Mouse (Mus musculus) right cerebral cortex, postnatal 25 days (tissue): ENCODE results near the gene Btrc.
"Not testable (repeated sequence)": the region's sequence is repeated elsewhere in the genome, so short reads cannot be mapped to it uniquely, and the experiment has no call there.

Source experiments
- DNase-seq: peaks from one replicate; pipeline ENCODE4 v3.0.0; 2022

Btrc gene

DNA sequence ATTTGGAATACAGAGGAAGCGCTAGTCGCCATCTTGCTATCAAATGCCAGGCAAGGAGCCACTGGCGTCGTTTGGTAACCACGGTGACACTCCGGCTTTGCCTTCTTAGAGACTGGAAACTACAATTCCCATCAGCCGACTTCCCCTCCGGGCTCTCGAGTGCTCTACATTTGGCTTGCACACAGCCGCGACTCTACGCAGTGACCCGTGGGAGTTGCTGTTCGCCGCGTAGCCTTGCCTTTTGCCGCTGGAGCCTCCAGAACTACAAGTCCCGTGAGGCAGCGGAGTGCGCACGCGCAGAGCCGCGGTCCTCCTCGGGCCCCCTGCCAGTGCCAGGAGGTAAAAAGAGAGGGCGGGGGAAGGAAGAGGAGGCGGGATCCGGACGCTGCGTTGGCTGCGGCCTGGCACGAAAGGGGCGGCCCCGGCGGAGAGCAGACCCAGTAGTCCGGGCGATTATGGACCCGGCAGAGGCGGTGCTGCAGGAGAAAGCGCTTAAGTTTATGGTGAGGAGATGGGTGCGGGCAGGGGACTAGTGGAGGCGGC is at the start of gene Btrc:
Gene Btrc (plus strand): TSS at position 351 of the 543 bp plus-strand sequence.
- DNase-seq: peak; percentile 100

DNA sequence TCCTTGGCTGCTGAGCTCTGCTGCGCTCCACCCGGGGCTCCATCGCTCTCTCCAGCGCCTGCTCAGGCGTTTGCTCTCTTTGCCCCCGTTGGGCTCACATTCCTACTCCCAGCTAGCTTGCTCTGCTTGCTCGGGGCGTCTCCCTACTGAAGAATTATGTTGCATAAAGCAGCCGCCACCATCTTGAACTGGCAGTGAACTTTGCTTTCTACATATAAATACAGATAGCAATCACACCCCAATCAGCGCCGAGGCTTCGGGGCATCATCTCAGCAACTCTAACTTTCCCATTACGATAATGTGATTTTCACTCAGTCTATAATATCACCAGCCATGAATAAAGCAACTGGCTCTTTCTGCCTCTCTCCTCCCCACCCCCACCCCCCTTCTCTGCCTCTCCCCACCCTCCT is 46.1 kb upstream of the Btrc start:
- DNase-seq: no peak

DNA sequence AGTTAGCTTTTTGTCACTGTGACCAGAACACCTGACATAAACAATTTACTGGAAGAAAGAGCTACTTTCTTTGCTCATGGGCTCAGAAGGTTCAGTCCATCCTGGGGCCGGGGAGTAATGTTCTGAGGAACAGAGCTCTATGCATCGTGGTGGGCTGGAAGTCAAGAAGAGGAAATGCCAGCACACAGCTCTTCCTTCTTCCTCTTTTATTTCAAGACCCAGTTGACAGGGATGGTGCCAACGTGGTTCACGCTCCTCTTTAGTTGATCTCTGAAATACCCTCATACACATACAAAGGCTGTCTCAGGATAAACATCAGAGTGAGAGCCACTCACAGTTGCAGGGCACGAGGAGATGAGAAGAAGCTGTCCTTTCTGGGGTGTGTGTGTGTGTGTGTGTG is 42.5 kb upstream of the Btrc start:
- no peak for DNase-seq

DNA sequence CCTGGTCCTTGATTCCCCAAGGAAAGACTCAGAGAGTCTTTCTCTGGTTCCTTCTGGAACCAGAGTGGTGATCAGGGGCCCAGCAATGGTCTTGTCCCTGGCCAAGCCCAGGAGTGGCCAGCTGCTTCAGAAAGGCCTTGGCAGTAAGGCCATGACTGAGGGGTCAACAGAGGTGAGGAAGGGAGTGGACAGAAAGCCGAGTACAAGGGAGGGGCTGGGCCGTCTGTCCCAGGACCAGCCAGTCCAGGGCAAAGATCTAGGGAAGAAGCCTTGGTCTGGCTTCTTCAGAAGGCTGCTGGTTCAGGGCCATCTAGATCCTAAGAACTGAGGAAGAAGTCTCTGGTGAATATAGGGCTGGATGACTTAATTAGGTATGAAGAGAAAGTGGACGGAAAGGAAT is 34.5 kb upstream of the Btrc start:
- DNase-seq: no peak

DNA sequence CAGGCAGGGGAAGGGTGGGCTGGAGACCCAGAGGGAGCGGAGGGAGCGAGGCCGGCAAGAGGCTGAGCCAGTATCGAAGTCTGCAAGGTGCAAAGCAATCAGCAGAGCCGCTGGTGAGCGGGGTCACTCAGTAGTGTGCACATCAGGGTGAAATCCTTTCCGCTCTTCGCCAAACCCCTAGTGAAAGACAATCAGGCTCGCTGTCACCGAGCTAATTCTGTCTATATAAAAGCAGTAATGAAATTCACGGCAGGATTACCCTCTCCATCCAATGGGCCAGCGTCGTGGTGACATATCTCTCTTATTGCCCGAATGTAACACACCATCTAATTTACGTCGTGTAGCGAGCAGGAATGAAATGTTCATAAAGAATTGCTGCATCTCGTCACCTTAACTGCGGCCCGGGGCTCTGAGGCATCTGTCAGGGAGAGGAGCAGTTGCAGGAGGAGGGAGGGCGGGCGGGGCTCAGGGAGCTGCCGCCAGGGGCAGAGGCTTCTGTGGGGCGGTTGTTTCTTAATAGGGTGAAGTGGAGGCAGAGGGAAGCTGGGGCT is 33.7 kb upstream of the Btrc start:
- DNase-seq: no peak

DNA sequence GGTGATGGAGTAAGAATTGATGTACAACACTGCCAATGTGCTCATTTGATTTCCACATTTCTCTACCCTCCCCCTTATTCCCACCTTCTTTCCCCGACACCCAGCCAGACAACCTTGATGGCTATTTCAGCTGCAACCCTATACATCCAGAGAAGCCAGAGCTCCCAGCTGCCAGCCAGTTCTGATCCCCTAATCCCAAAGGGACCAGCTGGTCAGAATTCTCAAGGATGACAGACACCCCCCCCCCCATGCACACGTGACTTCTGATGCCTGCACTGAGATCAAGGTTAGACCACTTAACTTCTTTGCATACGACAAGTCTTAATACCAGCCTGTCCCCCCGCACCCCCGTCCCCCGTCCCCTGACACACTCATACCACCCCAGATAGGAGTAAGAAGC is 26.8 kb upstream of the Btrc start:
- DNase-seq: no peak

DNA sequence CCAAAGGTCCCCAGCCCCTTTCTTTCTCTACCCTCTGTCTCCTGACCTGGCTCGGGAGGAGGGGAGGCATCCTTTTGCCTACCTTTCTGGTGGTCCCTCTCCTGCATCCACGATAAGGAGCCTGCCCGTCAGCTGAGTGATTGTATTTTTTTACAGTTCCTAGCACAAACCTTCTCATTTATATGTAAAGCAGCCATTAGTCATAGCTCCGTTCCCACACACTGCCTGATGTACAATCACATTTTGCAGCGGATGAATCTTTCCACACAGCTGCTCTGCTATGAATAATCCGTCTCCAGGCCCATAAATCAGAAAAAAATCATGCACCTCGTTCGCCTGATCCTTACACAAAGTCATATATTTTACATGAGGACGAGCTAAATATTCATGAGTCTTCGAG is 25.4 kb upstream of the Btrc start:
- DNase-seq: peak; percentile 65

DNA sequence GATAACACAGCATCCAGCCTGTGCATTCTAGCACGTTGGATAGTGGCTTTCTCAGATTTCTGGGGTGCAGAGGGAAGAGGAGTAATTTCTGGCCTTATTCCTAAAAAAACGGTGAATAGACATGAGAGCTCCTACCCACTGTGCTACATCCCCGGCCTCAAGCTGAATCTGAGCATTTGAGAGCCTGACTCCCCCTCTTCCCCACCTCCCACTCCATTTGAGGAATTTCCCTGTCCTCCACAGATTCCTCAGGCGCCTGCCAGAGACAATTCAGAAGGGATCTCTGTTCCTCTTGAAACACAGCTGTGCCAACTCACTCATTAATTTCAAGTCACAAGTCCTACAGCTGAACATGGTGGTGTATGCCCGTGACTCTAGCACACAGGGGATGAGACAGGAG is 19.6 kb upstream of the Btrc start:
- peak; percentile 29 for DNase-seq

DNA sequence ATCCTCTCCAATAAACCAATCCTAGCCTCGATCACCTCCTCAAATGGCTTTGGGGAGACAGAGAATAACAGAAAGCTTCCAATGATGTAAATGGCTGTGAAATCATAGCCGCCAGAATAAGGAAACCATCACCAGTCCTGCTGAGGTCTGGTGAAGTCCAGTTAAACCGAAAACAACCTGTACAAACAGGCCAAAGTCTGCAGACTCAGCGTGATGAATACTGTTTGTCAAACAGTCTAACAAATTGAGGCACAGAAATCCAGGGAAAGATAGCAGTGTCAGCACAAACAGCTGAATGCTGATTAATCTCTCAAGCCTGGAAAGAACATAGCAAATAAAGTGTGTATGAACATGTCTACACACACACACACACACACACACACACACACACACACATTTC is 15.3 kb upstream of the Btrc start:
- no peak for DNase-seq

DNA sequence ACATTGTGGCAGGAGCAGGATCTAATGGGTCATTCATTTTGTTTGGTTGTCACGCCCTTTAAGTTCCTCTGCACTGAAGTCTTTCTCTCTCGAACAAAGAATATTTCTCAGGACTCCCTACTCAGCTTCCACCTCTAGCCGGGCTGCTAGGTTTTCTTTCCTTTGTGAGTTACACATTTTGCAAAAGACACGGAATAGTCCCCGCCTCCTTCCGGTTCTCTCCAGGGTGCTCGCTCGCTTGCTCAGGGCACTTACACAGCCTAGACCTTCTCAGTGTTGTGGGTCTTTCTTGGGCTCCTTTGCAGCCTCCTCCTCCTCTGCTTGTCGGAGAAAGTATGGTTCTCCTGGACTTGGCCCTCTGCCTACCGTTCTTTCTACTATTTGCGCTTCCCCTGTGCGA is 13.1 kb upstream of the Btrc start:
- no peak for DNase-seq

DNA sequence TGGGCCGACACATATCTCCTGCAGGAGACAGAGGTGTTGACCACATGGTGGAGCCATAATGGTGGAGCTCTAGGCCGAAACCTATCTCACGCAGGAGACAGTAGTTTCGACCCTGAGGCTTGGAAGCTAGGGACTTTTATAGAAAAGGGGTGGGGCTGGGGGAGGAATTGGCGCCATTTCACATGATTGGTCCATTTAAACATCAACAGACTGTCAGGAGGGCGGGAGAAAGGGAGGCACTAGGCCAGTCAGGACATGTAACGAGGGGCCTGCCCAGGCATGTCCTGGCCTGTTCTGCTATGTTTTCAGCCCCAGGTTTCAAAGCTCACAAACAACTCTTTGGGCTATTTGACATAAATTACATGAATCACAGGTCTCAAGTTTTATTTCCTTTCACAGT is 10.8 kb upstream of the Btrc start:
- not testable (repeated sequence) for DNase-seq

DNA sequence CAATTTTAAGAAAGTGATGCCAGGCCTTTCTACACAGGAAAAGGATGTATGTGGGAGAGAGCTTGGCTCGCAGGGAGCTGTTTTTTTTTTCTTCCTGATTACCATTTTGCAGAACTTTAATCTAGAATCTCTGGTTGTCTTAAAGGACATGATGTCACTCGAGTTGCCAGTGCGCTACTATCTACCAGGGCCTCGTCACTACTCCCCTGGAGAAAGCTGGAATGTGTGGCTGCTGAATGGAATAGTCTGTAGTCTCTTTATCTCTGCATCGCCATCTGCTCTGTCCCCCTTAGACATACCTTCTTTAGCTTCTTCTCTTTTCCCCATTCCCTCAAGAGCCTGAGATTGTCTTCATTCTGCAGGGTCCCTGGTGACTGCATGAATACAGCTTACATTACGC is 7.9 kb upstream of the Btrc start:
- DNase-seq: no peak

DNA sequence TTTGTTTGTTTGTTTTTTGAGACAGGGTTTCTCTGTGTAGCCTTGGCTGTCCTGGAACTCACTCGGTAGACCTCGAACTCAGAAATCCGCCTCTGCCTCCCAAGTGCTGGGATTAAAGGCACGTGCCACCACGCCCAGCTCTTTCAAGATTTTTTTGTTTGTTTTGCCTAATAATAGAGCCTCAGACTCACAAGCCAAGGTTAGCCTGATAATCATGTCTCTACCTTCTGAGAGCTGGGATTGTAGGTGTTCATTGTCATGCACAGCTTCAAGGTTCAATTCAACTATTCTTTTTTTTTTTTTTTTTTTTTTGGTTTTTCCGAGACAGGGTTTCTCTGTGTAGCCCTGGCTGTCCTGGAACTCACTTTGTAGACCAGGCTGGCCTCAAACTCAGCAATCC is 6.7 kb upstream of the Btrc start:
- not testable (repeated sequence) for DNase-seq

DNA sequence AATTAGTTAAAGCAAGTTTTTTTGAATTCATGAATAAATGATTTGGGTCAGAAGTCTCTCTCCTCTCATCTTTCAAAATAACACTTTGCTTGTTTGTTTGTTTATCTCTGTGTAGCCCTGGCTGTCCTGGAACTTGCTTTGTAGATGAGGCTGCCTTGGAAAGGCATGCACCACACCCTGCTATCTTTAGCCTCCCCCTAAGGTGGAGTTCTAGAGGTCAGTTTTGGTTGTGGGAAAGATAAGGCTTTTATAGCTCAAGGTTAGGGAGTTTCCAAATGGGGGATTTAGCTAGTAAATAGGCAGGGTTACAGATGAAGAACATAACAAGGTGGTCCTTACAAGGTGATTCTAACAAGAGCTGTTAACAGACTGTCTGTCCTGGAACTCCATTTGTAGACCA is 3.0 kb upstream of the Btrc start:
- no peak for DNase-seq

DNA sequence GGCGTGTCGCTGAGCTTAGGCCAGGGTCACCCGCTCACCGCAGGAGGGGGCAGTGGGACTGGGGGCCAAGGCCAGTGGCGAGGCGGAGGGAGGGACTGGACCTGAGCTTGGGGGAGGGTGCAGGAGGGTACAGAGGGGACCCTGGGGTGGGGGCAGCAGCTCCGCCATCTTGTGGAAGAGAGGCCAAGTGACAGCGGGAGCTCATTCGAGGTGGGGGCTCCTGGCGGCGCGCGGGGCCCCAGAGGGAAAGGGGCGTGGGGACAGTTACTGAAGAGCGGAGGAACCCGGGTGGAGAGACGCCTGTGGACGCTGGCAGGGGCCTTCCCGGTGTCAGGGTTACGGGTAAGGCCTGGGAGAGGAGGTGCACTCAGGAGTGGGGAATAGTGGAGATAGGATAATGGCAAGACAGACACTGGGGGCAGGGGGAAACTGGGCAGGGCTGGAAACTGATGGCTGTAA is 428 bp downstream of the Btrc start:
- DNase-seq: no peak

DNA sequence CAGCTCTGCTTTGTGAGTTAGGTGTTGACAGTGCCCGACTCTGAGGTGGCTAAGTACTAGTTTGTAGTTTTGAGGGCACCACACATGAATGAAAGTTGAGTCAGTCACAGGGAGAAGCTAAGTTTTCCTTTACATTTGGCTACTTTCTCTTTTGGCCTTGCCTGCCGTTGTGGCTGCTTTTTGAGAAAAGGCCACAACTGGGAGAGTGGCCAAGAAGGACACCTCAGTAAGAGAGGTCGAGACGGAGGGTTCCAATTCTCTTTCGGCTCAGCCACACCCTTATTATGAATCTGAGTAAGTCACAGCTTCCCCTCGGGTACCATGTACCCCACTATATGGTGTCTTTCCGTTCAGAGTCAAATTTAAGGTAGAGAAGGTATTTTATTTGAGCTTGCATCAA is 3.1 kb downstream of the Btrc start:
- DNase-seq: no peak

DNA sequence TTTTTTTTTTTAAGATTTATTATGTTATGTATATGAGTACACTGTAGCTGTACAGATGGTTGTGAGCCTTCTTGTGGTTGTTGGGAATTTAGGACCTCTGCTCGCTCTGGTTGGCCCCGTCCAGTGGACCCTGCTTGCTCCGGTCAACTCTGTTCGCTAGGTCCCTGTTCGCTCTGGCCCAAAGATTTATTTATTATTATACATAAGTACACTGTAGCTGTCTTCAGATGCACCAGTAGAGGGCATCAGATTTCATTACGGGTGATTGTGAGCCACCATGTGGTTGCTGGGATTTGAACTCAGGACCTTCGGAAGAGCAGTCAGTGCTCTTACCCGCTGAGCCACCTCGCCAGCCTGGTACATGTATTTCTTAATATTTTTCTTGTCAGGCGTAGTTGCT is 21.3 kb downstream of the Btrc start:
- DNase-seq: not testable (repeated sequence)

DNA sequence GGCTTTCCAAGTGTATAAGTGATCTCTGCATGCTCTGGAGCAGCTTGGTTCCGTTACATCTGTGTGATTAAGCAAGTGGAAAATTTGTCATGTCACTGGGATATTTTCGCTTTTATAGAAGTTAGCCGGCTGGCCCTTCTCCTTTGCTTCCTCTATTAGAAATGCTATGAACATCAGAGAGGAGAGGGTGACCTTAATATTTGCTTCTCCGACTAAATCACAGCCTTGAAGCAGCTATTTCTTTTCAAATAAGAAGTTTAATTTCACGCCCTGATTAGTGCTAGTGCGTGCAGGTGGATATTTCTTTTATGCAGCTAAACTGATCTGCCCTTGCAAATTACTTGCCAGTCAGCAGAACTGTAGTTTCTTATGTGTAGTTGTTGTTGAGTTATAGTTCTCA is 25.0 kb downstream of the Btrc start:
- no peak for DNase-seq

DNA sequence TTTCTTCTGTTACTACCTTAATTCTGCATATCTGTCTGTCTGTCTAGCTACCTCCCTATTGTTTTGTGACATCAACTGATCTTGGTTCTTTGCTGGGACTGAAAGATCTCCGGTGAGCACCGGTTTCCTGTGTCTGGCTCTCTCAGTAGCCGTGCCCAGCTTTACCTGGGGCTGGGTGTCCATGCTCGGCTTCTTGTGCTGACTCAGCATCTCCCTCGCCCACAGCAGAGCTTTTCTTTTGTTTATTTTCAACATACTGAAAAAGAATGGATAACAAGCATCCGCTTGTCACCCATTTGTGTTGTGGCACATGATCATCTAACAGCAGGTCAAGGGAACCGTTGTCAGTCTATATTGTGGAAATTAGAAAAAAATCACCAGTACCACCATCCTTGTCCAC is 30.5 kb downstream of the Btrc start:
- DNase-seq: no peak

DNA sequence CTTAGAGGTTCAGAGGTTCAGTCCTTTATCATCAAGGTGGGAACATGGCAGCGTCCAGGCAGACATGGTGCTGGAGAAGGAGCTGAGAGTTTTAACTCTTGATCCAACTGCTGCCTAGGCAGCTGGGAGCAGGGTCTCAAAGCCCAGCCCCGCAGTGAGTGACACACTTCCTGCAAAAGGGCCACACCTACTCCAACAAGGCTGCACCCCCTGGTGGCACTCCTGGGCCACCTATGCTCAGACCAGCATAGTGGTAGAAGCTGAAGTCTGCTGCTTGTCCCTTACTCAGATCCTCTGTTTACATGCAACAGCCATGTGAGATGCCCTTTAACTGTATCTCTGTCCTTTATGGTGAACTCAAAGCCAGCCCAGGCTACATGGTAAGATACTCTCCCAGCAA is 47.5 kb downstream of the Btrc start:
- no peak for DNase-seq

DNA sequence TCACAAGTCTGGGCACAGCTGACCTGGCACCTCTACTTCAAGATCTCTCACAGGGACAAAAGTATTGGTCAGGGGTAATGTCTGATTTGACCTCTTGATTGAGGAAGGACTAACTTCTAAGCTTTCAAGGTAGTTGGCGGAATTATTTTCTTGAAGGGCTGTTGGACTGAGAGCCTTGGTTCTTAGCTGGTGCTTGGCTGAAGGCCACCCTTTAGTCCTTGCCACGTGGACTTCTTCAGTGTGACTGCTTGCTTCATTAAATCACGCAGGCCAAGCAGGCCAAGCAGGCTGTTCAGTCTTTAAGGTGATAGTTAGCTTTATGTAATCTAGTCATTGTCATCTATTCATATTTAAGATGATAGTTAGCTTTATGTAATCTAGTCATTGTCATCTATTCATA is 49.2 kb downstream of the Btrc start:
- no peak for DNase-seq

DNA sequence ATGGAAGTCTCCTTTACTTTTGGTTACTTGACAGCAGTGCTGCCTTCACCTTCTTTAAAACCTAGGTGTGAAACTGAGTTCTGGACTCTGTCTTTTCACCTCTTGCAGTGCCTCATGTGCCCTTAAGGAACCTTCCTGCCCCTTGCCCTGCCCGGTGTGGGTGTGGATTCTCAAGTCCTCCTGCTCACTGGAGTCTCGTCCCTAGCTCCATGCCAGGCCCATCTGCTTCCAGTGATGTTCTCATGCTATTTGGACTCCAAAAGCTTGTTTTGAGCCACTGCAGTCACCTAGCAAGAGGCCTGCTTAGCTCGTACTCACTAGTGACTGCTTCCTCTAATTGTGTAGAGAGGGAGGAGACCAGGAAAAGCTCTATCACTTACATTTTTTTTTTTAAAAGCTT is 50.4 kb downstream of the Btrc start:
- no peak for DNase-seq

DNA sequence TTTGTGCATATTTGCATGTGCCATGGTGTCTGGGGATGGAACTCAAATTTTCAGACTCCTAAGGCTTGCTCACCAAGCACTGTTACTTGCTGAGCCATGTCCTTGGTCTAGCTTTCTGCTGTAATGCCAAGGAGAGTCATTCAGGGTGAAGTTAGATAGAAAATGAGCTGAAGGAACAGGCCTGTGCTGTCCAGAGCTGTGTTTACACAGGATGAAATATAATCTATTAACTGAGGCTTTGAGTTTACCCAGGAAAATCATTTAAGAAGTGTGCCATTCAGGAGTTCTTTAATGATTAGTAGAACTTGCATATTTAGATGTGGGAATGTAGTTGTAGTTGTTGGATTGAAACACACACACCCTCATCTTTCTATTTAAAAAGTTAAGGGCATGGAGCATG is 54.1 kb downstream of the Btrc start:
- no peak for DNase-seq

DNA sequence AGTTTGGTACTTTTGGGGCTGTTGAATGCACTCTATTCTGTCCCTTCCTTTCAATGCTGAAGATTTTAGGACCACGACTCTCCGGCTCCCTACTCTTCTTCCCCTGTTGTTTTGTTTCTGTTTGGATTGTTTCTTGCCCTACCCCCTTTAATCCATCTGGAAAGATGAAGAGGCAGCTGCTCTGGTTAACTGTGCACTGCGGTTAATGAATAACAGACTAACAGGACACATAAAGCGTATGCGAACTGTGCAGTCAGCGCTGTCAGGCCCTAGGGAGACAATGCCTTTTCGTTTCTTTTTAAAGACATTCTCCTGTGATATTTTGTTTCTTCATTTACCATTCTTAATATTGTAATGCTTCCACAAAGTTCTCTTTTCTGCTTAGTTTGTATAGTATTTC is 58.7 kb downstream of the Btrc start:
- no peak for DNase-seq

DNA sequence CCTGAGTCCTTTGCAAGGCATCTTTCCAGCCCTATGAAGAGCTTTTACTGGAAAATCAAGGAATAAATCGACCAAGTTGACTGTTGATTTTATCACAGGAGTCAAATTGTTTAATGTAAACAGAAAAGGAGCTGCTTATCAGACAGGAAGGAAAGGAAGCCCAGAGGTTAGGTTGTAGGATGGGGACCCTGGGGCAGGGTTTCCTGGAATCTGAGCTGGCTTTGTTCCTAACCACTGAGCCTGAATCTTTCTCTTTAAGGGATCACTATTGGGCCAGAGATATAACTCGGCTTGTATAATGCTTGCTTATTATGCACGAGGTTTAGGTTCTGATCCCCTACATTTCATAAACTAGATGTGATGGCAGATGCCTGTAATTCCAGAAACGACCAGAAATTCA is 64.6 kb downstream of the Btrc start:
- no peak for DNase-seq
